Mouse (Mus musculus) ES-E14 (cell line): ENCODE measurements at regions not wholly inside any gene's neighbourhood (a gene's known extent, or its start where the extent isn't known, plus 50 kb on each side); places are given as distances from the start of the nearest gene placed in this dataset.

Experiments
- DNase-seq: peaks from one replicate; pipeline ENCODE4 v3.0.0-alpha.2; 2013; ENCODE audit warnings: low read depth, low spot score
- H3K27ac ChIP-seq: 2 replicates; pipeline ENCODE4 v1.5.1; 2012; ENCODE audit warnings: low read depth, mild to moderate bottlenecking, low read length, moderate library complexity, mixed read lengths; ENCODE audit not compliant: poor library complexity, insufficient read depth, severe bottlenecking
- H3K36me3 ChIP-seq: 2 replicates; pipeline ENCODE4 v1.6.1; 2012; ENCODE audit warnings: mild to moderate bottlenecking, low read length, moderate library complexity, mixed read lengths; ENCODE audit not compliant: control insufficient read depth, poor library complexity, insufficient read depth, severe bottlenecking
- H3K4me1 ChIP-seq, 2 experiments: fragments of 150-350 bp in 1 of 2; sonication (generic) in 1 of 2; 2 replicates each; pipeline ENCODE4 v1.6.1; 2012; ENCODE audit warnings: low read length in 2 of 2, mild to moderate bottlenecking in 1 of 2, mixed read lengths in 1 of 2; ENCODE audit not compliant: control insufficient read depth in 2 of 2, insufficient read depth in 2 of 2, poor library complexity in 1 of 2
- H3K4me3 ChIP-seq, 2 experiments: fragments of 150-350 bp in 1 of 2; sonication (generic) in 1 of 2; 2 replicates each; pipeline ENCODE4 v1.5.1; 2012; ENCODE audit warnings: low read length in 2 of 2, low read depth in 1 of 2, mild to moderate bottlenecking in 1 of 2, mixed read lengths in 1 of 2; ENCODE audit not compliant: insufficient read depth in 1 of 2, poor library complexity in 1 of 2, severe bottlenecking in 1 of 2
- H3K9ac ChIP-seq: 2 replicates; pipeline ENCODE4 v1.6.1; 2012; ENCODE audit warnings: low read depth, mild to moderate bottlenecking, low read length, mixed read lengths; ENCODE audit not compliant: poor library complexity, insufficient read depth, severe bottlenecking
- H3K9me3 ChIP-seq: fragments of 150-350 bp; sonication (generic); 2 replicates; pipeline ENCODE4 v1.6.1; 2012; ENCODE audit warnings: low read depth, mild to moderate bottlenecking, low read length; ENCODE audit not compliant: control insufficient read depth, insufficient read depth
- CHD2 ChIP-seq: IDR thresholded peaks from 2 replicates; pipeline ENCODE4 v1.6.1; 2014; ENCODE audit warnings: mild to moderate bottlenecking, low read depth, low read length, inconsistent platforms
- HCFC1 ChIP-seq: IDR thresholded peaks from 2 replicates; pipeline ENCODE4 v1.6.1; 2012; ENCODE audit warnings: low read length, inconsistent platforms, borderline replicate concordance; ENCODE audit not compliant: insufficient read depth
- MAFK ChIP-seq: IDR thresholded peaks from 2 replicates; pipeline ENCODE4 v1.6.1; 2014; ENCODE audit warnings: mild to moderate bottlenecking, low read depth, low read length, inconsistent platforms; ENCODE audit not compliant: insufficient read depth
- ZC3H11A ChIP-seq: IDR thresholded peaks from 2 replicates; pipeline ENCODE4 v1.6.1; 2012; ENCODE audit warnings: low read depth, mild to moderate bottlenecking, inconsistent platforms, low read length, borderline replicate concordance
- ZNF384 ChIP-seq: IDR thresholded peaks from 2 replicates; pipeline ENCODE4 v1.6.1; 2012; ENCODE audit warnings: low read depth, low read length, inconsistent platforms
- in situ Hi-C, 2 experiments: fragments of 600-800 bp; cut with MboI; formaldehyde crosslinking; loops; one replicate each; pipeline ENCODE4 v1.15.1; 2025; ENCODE audit warnings: low sequenced_read_pairs in 2 of 2, inconsistent platforms in 1 of 2; ENCODE audit not compliant: unreplicated experiment in 2 of 2

GRCm38 (mm10) chr2:106256012-106256411, 252.7 kb upstream of the Dnajc24 start:
- Histone ChIP-seq H3K9me3 (no peaks in the 10 kb centered on the region), H3K27ac (no peak overlapping the region), H3K9ac (no peak overlapping the region), H3K4me3 (no peak overlapping the region), H3K4me1 (no peaks in the 10 kb centered on the region), H3K36me3 (no peaks in the 10 kb centered on the region)
- in situ Hi-C loops, result no loop called here
- TF ChIP-seq HCFC1 (no peak), ZNF384 (no peak), CHD2 (no peak), MAFK (no peak), ZC3H11A (no peak)
- DNase-seq, result no peak

GRCm38 (mm10) chr2:106234358-106234757, 231.0 kb upstream of the Dnajc24 start:
- no peak overlapping the region for H3K9ac ChIP-seq
- no peak for TF ChIP-seq MAFK
- TF ChIP-seq CHD2, result no peak
- TF ChIP-seq ZNF384, result no peak
- no peak for TF ChIP-seq ZC3H11A
- no peak for TF ChIP-seq HCFC1
- DNase-seq, result no peak
- H3K4me1 ChIP-seq, result no peaks in the 10 kb centered on the region
- no peak overlapping the region for H3K27ac ChIP-seq
- H3K4me3 ChIP-seq, result no peak overlapping the region
- in situ Hi-C loops, result no loop called here
- no peaks in the 10 kb centered on the region for H3K36me3 ChIP-seq
- H3K9me3 ChIP-seq, result no peaks in the 10 kb centered on the region

- Histone ChIP-seq H3K27ac (no peak overlapping the region), H3K4me1 (no peaks in the 10 kb centered on the region), H3K9ac (no peak overlapping the region), H3K36me3 (no peaks in the 10 kb centered on the region), H3K9me3 (no peaks in the 10 kb centered on the region), H3K4me3 (no peak overlapping the region)
- in situ Hi-C loops, result no loop called here
- no peak for DNase-seq
- no peak for TF ChIP-seq ZNF384
- no peak for TF ChIP-seq CHD2
- TF ChIP-seq MAFK, result no peak
- TF ChIP-seq ZC3H11A, result no peak
- TF ChIP-seq HCFC1, result no peak
Measured at GRCm38 (mm10) chr2:106231136-106231535, 227.8 kb upstream of the Dnajc24 start.

- in situ Hi-C loops, result no loop called here
- DNase-seq, result no peak
Measured at GRCm38 (mm10) chr2:106230021-106230420, 226.7 kb upstream of the Dnajc24 start.

GRCm38 (mm10) chr2:106228249-106228648, 224.9 kb upstream of the Dnajc24 start:
- no peak overlapping the region for H3K9ac ChIP-seq
- no peak overlapping the region for H3K4me3 ChIP-seq
- no peaks in the 10 kb centered on the region for H3K4me1 ChIP-seq
- H3K9me3 ChIP-seq, result no peaks in the 10 kb centered on the region
- in situ Hi-C loops, result no loop called here
- H3K27ac ChIP-seq, result no peak overlapping the region
- TF ChIP-seq ZNF384, result no peak
- TF ChIP-seq ZC3H11A, result no peak
- no peak for TF ChIP-seq MAFK
- TF ChIP-seq HCFC1, result no peak
- TF ChIP-seq CHD2, result no peak
- no peak for DNase-seq
- no peaks in the 10 kb centered on the region for H3K36me3 ChIP-seq

More at GRCm38 (mm10) chr2:106230021-106230420, 226.7 kb upstream of the Dnajc24 start:
- Histone ChIP-seq H3K4me3 (no peak overlapping the region), H3K27ac (no peak overlapping the region), H3K36me3 (no peaks in the 10 kb centered on the region), H3K9me3 (no peaks in the 10 kb centered on the region), H3K4me1 (no peaks in the 10 kb centered on the region), H3K9ac (no peak overlapping the region)
- TF ChIP-seq CHD2, result no peak
- TF ChIP-seq HCFC1, result no peak
- TF ChIP-seq ZNF384, result no peak
- no peak for TF ChIP-seq ZC3H11A
- no peak for TF ChIP-seq MAFK
